Mouse (Mus musculus): Measurements from ENCODE around the gene Pfdn4.

Gene Pfdn4

GRCm38 (mm10) chr2:170564995-170565394, 68.8 kb downstream of the Pfdn4 start:
- TF ChIP-seq GATA4 (IDR thresholded peaks at IDR 0.05; ENCODE audit: insufficient replicate concordance, low read length): no peak

All from liver, adult (tissue).